Mouse (Mus musculus) embryonic facial prominence, embryonic 10.5 days (tissue): ENCODE results near the gene Gtpbp3. TPM values are rescaled to one million over a fixed set of nuclear protein-coding genes. Genes with fewer than 3 reads are reported as not detected.

Source experiments
- polyA plus RNA-seq: library from polyadenylated mRNA; unstranded; fragments of >200 nt; fragmentation: Nextera tagmentation; extraction: Ambion mirVana; gene quantifications from 2 replicates; pipeline ENCODE4 v1.2.1, GENCODE M21; 2016

Gene Gtpbp3
- polyA plus RNA-seq, 1 experiment from 2014 or later = 24.5 TPM

Other genes starting within 250 kb of the Gtpbp3 start
- gene Myo9b, start 215.4 kb upstream of the Gtpbp3 start, polyA plus RNA-seq = 27.9 and 28.6 TPM in 2 replicates
- gene Haus8, start 215.2 kb upstream of the Gtpbp3 start, polyA plus RNA-seq = 62.9 and 66.3 TPM in 2 replicates
- gene Use1, start 121.3 kb upstream of the Gtpbp3 start, polyA plus RNA-seq = 83.1 and 84.3 TPM in 2 replicates
- gene Ocel1, start 116.8 kb upstream of the Gtpbp3 start, polyA plus RNA-seq = 4.0 and 5.0 TPM in 2 replicates
- gene Nr2f6, start 106.1 kb upstream of the Gtpbp3 start, polyA plus RNA-seq = 63.6 and 78.0 TPM in 2 replicates
- gene Ushbp1, start 92.3 kb upstream of the Gtpbp3 start, polyA plus RNA-seq = 5.4 and 5.5 TPM in 2 replicates
- gene Babam1, start 91.2 kb upstream of the Gtpbp3 start, polyA plus RNA-seq = 109 and 110 TPM in 2 replicates
- 35.6 and 38.8 TPM in 2 replicates for gene Ankle1, start 82.1 kb upstream of the Gtpbp3 start, polyA plus RNA-seq
- 66.4 and 69.4 TPM in 2 replicates for gene Abhd8, start 24.4 kb upstream of the Gtpbp3 start, polyA plus RNA-seq
- gene Mrpl34, start 23.1 kb upstream of the Gtpbp3 start, polyA plus RNA-seq = 223 and 236 TPM in 2 replicates
- 131 and 134 TPM in 2 replicates for gene Dda1, start 18.9 kb upstream of the Gtpbp3 start, polyA plus RNA-seq
- gene Ano8, start 2.1 kb upstream of the Gtpbp3 start, polyA plus RNA-seq = 2.4 and 3.2 TPM in 2 replicates
- 58.0 and 59.2 TPM in 2 replicates for gene Plvap, start 23.6 kb downstream of the Gtpbp3 start, polyA plus RNA-seq
- gene Ccdc194, start 37.6 kb downstream of the Gtpbp3 start, polyA plus RNA-seq = 0.12 and 0.26 TPM in 2 replicates
- 5.8 and 7.2 TPM in 2 replicates for gene Bst2, start 49.4 kb downstream of the Gtpbp3 start, polyA plus RNA-seq
- 76.9 and 80.7 TPM in 2 replicates for gene Mvb12a, start 54.8 kb downstream of the Gtpbp3 start, polyA plus RNA-seq
- gene Tmem221, start 70.8 kb downstream of the Gtpbp3 start, polyA plus RNA-seq = 0.52 and 0.54 TPM in 2 replicates
- gene Nxnl1, start 78.5 kb downstream of the Gtpbp3 start, polyA plus RNA-seq = 0.15 TPM in 1 of 2 replicates, not detected in the other
- gene Slc27a1, start 80.8 kb downstream of the Gtpbp3 start, polyA plus RNA-seq = 21.8 and 30.7 TPM in 2 replicates
- gene Pgls, start 104.1 kb downstream of the Gtpbp3 start, polyA plus RNA-seq = 249 and 260 TPM in 2 replicates
- gene Fam129c, start 109.5 kb downstream of the Gtpbp3 start, polyA plus RNA-seq = 4.8 and 5.0 TPM in 2 replicates
- 52.1 and 53.7 TPM in 2 replicates for gene Colgalt1, start 122.9 kb downstream of the Gtpbp3 start, polyA plus RNA-seq
- 2.2 TPM in 2 replicates for gene Unc13a, start 183.7 kb downstream of the Gtpbp3 start, polyA plus RNA-seq
- gene Jak3, start 188.2 kb downstream of the Gtpbp3 start, polyA plus RNA-seq = 3.6 and 4.0 TPM in 2 replicates
- gene Insl3, start 201.1 kb downstream of the Gtpbp3 start, polyA plus RNA-seq = 0.55 TPM in 1 of 2 replicates, not detected in the other
- 0.54 and 0.72 TPM in 2 replicates for gene B3gnt3, start 213.7 kb downstream of the Gtpbp3 start, polyA plus RNA-seq
- gene Fcho1, start 237.6 kb downstream of the Gtpbp3 start, polyA plus RNA-seq = 6.0 and 7.9 TPM in 2 replicates